Mouse (Mus musculus) urinary bladder, postnatal 36 days (tissue): ENCODE data around the gene Plxna4.

ENCODE experiments used
- DNase-seq, 2 experiments: peaks; one replicate each; pipeline ENCODE4 v3.0.0; 2022; ENCODE audit warnings: low spot score in 2 of 2, mixed read lengths in 1 of 2

Plxna4 gene

GRCm38 (mm10) chr6:32544021-32544420, 44.0 kb downstream of the Plxna4 start:
- no peak for DNase-seq

GRCm38 (mm10) chr6:32540155-32540554, 47.8 kb downstream of the Plxna4 start:
- no peak for DNase-seq

GRCm38 (mm10) chr6:32533962-32534740, 53.8 kb downstream of the Plxna4 start:
- no peak for DNase-seq

GRCm38 (mm10) chr6:32528081-32528570, 59.9 kb downstream of the Plxna4 start:
- DNase-seq = no peak

GRCm38 (mm10) chr6:32527518-32527917, 60.5 kb downstream of the Plxna4 start:
- no peak for DNase-seq

GRCm38 (mm10) chr6:32526762-32527161, 61.2 kb downstream of the Plxna4 start:
- DNase-seq = no peak

- DNase-seq = no peak
These were observed 67.9 kb downstream of the Plxna4 start for GRCm38 (mm10) chr6:32520097-32520496.

GRCm38 (mm10) chr6:32518617-32519016, 69.4 kb downstream of the Plxna4 start:
- DNase-seq = no peak

- DNase-seq = no peak
These were observed 73.9 kb downstream of the Plxna4 start for GRCm38 (mm10) chr6:32514096-32514495.

- no peak for DNase-seq
These were observed 76.0 kb downstream of the Plxna4 start for GRCm38 (mm10) chr6:32512010-32512409.

GRCm38 (mm10) chr6:32510924-32511323, 77.1 kb downstream of the Plxna4 start:
- peak in 1 of 2 experiments; percentile 24 for DNase-seq

- no peak for DNase-seq
These were observed 77.5 kb downstream of the Plxna4 start for GRCm38 (mm10) chr6:32510491-32510890.

- no peak for DNase-seq
These were observed 78.9 kb downstream of the Plxna4 start for GRCm38 (mm10) chr6:32509046-32509445.

GRCm38 (mm10) chr6:32504963-32505362, 83.0 kb downstream of the Plxna4 start:
- DNase-seq = no peak

- peak in 1 of 2 experiments; percentile 28 for DNase-seq
These were observed 86.8 kb downstream of the Plxna4 start for GRCm38 (mm10) chr6:32501186-32501585.

- no peak for DNase-seq
These were observed 89.9 kb downstream of the Plxna4 start for GRCm38 (mm10) chr6:32498106-32498505.

- DNase-seq = no peak
These were observed 91.9 kb downstream of the Plxna4 start for GRCm38 (mm10) chr6:32496109-32496508.

GRCm38 (mm10) chr6:32495532-32495931, 92.5 kb downstream of the Plxna4 start:
- DNase-seq = no peak

- DNase-seq = no peak
These were observed 94.4 kb downstream of the Plxna4 start for GRCm38 (mm10) chr6:32493557-32493956.

GRCm38 (mm10) chr6:32487121-32487520, 100.9 kb downstream of the Plxna4 start:
- DNase-seq = no peak

GRCm38 (mm10) chr6:32482469-32482868, 105.5 kb downstream of the Plxna4 start:
- no peak for DNase-seq

GRCm38 (mm10) chr6:32480741-32481140, 107.3 kb downstream of the Plxna4 start:
- DNase-seq = no peak

- no peak for DNase-seq
These were observed 108.2 kb downstream of the Plxna4 start for GRCm38 (mm10) chr6:32479765-32480164.
